Mouse (Mus musculus) thymus, postnatal 14 days (tissue): Measurements from ENCODE around the gene Nlk.

Experiments used
- DNase-seq: peaks from one replicate; pipeline ENCODE4 v3.0.0; 2021

Nlk gene

DNA sequence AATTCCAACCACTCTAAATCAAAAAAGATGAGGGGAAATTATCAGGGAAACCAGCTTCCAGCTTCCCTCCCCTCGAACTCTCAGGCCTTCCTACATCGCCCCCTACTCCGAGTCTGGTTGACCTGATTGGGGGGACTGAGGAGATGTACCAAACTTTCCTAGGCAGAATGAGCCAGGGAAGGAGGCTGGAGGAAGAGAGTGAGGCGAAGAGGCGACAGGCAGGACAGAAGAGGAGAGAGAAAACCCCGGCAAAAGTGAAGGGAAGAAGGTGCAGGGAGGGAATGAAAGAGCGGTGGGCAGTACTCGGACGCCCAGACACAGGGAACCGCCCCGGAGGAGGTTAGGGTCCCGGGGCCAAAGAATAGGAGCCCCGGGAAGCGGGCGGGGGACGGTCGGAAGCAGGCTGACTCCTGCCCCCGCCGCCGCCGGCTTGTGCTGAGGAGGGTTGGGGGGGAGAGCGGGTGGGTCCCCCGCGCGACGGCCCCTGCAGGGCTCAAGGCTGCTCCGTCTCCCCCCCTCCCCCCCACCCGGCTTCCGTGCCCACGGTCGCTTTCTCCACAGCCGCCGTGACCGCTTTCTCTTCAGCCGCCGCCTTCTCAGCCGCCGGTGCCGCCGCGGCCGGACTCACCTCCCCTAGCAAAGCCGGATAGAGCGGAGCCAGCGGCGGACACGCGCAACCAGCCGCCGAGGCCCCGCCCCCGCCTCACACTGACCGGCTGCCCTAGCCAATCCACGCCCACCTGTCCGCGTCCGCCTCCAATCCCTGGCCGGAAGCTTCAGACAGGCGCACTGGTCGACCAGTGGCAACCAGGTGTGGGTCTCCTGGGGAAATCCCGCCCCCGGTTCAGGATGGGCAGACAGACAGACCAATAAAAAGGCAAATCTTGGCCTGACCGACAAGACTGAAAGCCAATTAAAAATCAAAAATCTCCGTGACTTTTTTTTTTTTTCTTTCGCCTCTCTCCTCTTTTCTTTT is at the start of gene Nlk:
Nlk (minus strand) TSS at position 597 of the 976 bp plus-strand sequence.
- peak; percentile 98 for DNase-seq

DNA sequence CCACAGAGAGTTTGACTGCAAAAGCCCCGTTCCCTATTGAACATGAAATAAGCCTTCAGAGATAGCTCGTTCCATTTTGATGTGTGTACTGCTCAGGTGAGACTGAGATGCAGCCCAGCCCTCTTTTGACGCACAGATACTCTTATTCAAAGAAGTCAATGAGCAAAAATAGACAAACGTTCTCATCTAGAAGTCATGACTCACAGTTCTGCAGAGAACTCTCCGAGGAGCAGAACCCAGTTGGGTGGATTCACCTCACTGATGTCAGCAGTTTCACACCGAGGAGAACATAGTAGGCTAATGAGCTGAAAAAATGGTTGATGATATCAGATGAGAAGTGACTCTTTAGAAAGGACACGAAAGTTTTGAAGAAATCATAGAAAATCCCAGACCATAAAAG is 49.1 kb upstream of the Nlk start:
- DNase-seq = no peak

GRCm38 (mm10) chr11:78745475-78745874 is 48.3 kb upstream of the Nlk start:
- no peak for DNase-seq

DNA sequence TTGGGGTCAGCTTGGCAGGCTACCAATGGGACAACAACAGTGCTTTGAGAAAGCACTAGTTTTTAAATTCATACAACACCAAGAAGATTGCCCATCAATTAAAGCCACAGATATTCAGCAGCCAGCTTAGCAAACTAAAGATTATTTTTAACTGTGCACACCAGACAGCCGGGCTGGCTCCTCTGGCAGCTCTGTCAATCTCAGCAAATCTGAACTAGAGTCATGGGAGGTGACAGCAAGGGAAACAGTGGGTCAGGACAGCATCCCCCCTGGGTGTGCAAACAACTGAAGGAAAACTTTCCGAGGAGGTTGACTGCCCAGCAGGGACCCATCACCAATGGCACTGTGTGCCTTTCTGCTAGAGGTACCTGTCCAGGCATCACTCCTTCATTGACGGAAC is 45.3 kb upstream of the Nlk start:
- DNase-seq = no peak

GRCm38 (mm10) chr11:78741958-78742357 is 44.8 kb upstream of the Nlk start:
- no peak for DNase-seq

DNA sequence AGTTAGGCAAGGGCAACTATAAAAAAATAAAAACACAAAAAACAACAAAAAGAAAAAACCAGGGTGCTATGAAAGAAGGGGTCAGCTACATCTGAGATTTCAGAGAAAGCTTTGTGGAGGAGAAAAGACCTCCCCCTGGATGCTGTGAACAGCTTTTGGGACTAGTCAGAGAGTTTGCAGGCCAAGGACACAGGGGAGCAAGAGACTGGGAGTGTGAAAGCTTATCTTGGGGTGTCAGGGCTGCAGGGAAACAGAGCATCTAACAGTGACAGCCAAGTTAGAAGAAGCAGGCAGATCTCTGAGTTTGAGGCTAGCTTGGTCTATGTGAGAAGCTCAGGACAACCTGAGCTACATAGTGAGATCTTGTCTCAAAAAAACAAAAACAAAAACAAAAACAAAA is 42.2 kb upstream of the Nlk start:
- DNase-seq = no peak

- no peak for DNase-seq
These were observed 39.8 kb upstream of the Nlk start for GRCm38 (mm10) chr11:78736877-78737408.

DNA sequence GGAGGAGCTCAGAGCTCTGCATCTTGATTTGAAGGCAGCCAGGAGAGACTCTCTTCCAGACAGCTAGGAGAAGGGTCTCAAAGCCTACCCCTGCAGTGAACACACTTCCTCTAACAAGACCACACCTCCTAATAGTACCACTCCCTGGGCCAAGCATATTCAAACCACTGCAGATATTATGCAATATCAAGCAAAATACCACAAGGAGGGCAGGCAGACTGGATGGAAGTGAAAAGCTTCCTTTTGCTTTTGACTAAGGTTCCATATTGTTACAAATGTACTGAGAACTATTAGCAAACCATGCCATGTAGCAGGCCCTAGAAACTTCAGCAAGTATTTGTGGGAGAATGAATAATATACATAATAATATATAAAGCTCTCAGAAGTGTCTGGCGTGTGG is 38.0 kb upstream of the Nlk start:
- no peak for DNase-seq

DNA sequence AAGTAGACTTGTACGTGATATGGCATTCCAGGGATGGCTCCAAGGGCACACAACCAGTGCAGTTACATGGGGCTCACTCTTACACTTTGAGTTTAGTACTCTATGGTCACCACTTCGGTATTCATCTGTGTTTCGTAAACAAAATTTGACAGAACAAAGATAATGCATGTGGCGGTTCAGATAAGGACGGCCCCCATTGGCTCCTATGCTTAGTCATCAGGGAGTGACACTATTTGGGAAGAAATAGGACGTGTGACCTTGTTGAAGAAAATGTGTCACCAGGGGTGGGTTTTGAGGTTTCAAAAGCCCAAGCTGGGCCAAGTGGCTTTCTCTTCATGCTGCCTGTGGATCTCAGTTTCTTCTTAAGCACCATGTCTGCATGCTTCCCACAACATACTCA is 35.4 kb upstream of the Nlk start:
- DNase-seq = no peak

DNA sequence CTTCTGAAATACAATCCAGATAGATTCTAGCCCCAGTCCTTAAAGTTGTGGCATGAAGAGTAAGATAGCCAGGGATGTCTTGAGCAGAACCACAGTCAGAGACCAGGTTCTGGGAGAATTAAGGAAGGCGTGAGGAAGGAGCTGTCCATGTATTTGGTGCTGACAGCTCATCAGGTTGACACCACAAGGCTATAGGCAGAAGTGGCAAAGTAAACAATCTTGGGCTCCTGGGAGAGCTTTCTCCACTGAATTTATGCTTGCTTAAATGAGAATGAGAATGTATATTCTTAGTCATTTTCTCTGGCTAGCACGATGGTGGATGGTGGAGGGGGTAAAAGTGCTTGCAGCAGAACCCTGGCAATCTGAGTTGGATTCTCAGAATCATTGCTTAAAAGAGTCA is 33.7 kb upstream of the Nlk start:
- DNase-seq = no peak

GRCm38 (mm10) chr11:78728041-78728440 is 30.9 kb upstream of the Nlk start:
- DNase-seq = no peak

DNA sequence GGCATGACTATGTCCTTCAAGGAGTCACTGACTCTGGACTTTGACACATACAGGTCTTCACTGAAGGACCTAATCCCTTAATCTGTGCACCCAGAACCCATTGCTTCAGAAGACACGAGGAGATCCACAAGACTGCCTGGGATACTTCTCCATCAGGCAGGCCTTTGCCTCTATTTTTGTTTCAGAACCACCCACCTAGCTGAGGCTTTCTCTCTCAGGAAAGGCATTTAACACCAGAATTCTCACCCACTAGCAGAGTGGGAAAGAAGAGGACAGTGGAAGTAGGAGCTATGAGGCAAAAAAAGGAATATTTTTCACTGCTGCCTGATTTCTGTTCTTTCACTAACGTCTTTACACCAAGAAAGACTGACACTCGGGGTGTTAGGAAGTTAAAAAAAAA is 29.2 kb upstream of the Nlk start:
- no peak for DNase-seq

GRCm38 (mm10) chr11:78724792-78725191 is 27.6 kb upstream of the Nlk start:
- DNase-seq = no peak

DNA sequence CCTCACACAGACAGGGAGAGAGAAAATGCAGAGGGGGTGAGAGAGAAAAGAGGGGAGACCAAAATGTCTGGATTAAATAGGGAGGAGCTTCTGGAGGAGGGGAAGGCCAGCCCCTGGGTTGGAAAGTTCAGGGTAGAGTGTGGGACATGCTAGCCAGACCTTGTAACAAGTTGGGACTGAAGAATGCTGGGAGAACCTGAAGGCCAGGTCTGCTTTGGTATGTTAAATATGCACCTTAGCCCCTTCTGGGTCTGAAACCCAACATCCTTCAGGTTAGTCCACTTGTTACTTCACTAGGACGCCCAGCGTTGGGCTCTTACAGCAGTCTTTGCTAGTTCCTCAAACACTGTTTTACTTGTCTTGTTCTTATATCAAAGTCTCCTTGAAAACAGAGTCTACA is 24.2 kb upstream of the Nlk start:
- DNase-seq = no peak

- no peak for DNase-seq
These were observed 20.5 kb upstream of the Nlk start for GRCm38 (mm10) chr11:78717655-78718054.

DNA sequence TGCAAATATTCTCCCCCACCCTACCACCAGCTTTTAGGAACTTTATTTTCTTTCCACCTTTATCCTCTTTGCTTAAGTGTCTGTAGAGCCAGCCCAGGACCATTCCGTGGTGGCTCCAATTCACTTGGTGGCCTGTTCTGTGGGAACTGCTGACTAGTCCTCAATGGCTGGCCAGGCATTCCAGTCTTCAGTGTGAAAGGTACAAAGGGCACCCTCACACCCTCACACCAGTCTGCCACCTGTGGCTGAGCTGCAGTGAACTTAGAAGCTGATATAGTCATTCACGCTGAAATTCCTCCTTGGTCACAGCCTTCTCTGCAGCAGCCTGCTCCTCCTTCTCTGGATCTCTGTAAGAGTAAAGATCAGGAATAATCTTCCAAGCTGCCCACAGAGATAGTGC is 11.5 kb upstream of the Nlk start:
- DNase-seq = no peak

DNA sequence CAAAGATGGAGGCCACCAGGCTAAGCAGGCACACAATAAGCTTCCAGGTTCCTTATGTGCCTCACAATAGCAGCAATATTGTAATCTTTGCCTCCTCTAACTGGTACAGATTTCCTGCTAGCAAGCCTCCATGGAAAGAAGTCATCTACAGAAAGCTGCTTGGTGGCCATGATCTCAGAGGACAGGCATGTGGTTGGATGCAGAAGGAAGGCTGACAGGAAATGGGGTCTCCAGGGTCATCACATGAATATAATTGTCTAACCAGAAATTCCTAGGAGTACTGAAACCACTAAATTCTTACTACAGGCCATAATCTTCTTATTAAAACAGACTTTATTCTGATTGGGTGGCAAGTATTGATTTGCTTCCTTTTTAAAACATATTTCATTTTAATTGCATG is 8.9 kb upstream of the Nlk start:
- no peak for DNase-seq

GRCm38 (mm10) chr11:78703085-78703484 is 5.9 kb upstream of the Nlk start:
- no peak for DNase-seq

GRCm38 (mm10) chr11:78702319-78702718 is 5.1 kb upstream of the Nlk start:
- DNase-seq = no peak

DNA sequence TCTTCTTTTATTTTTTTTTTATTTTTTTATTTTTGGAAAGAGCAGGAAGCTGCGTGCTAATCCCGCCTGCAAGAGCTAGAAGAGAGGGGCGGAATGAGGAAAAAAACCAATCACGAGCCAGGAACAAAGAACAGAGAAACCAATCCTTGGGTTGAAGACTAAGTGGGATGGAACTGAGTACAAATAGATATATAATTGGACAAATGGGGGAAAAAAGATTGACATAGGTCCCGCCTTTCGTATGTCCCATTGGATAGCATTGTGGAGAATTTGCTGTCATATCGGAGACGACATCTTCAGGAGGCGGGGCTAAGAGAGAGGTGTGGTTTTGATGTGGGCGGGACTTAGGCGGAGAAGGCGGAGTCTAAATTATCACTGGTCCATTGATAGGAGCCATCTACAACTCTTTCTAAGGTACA is 589 bp upstream of the Nlk start:
- peak; percentile 90 for DNase-seq

DNA sequence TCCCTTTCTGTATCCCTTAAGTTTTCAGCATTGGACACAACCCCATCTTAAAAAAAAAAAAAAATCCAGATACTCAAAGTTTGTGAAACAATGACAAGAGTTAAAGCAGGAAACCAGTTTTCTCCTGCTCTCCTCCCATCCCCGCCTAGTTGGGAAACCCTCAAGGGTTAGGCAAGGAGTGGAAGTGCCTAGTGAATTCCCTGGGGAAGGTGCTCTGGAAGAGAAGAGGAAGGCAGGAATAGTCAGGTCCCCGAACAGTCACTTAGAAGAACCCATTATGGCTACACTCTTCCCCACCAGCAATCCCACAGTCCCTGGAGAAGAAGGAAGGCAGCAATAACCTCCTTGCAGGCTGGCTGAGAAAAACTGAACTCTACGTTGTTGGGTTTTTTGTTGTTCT is 2.9 kb downstream of the Nlk start:
- no peak for DNase-seq

DNA sequence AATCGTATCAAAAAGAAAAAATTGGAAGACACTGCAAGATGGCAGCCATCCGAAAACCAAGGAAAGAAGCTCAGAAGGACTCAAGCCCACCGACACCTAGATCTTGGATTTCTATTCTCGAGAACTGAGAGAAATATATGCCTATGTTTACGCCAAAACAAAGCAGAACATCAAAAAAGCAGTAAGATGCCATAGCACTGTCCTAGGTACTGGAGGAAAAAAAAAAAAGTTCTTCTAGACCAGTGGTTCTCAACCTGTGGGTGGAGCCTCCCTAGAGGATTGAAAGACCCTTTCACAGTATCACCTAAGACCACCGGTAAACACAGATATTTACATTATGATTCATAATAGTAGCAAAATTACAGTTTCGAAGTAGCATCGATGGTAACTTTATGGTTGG is 3.9 kb downstream of the Nlk start:
- no peak for DNase-seq

GRCm38 (mm10) chr11:78691201-78691600 is 6.0 kb downstream of the Nlk start:
- no peak for DNase-seq

DNA sequence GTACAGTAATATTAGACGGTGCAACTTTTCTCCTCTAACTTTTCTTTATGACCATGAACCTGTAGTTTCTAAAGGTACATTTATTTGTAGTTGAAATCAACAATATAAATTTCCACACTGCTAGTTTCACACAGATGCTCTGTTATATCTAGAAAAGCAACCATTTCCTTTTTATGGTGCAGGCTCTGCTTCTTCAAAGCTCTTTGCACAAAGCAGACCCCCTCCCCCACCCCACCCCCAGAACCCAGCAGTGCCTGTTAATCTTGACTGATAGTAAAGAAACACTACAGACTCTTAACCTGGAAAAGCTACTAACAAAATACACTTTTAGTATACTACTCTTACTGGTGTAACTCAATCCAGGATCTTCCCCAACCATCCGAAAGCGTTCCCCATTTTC is 6.6 kb downstream of the Nlk start:
- peak; percentile 15 for DNase-seq

DNA sequence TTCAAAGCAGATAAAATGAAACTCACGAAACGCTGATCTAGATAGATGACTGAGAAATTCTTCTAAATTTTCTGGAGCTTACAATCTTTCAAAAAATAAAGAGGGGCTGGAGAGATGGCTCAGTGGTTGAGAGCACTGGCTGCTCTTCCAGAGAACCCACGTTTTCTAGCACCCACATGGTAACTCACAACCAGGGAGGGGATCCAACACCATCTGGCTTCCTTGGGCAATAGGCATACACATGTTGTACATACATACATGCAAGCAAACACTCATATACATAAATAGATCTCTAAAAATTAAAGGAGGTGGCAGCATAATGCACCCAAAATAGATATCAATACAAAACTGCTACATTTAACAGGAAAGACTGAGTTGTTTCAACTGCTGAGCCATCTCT is 16.1 kb downstream of the Nlk start:
- no peak for DNase-seq
